Mouse (Mus musculus): ENCODE data around the gene 1700019N19Rik.

- TF ChIP-seq POLR2A (IDR thresholded peaks at IDR 0.05; ENCODE audit: low read depth, low read length) (no peak), CTCF (IDR thresholded peaks at IDR 0.05; ENCODE audit: extremely low read depth, insufficient read length, insufficient replicate concordance, low read depth, low read length) (no peak)
Measured at GRCm38 (mm10) chr19:58783938-58784337, 10.3 kb downstream of the 1700019N19Rik start.
